Comparison of ENCODE assay signal across 8 mouse cellular contexts in genomic region chr16:75617651-75618349, GRCm38 (mm10). TPM values are rescaled to one million over a fixed set of nuclear protein-coding genes. Genes with fewer than 3 reads are reported as not detected.
DNase-seq lines count a peak whose midpoint lies in the region; ATAC-seq and TF ChIP-seq lines count a peak whose summit lies in the region.

No protein-coding gene starts in this region.

- peak; percentile 70 for TF ChIP-seq CTCF in heart, adult 2 months (IDR thresholded peaks at IDR 0.05)
- TF ChIP-seq CTCF in midbrain, postnatal 0 days (IDR thresholded peaks at IDR 0.05): peak; percentile 80

- intact Hi-C loops in heart, adult 2 months (cut with DNase I): loop anchor here (1.0 kb wide), 1 partner anchor 1281 kb away; no protein-coding TSS in a partner anchor

- no peaks in the 10 kb centered on the region for H3K4me1 ChIP-seq in heart, adult 2 months (ENCODE audit: control insufficient read depth, insufficient read depth, low read length)
- no peaks in the 10 kb centered on the region for H3K4me1 ChIP-seq in heart, embryonic 10.5 days
- H3K4me1 ChIP-seq in midbrain, postnatal 0 days (ENCODE audit: insufficient read depth, low read length): no peaks in the 10 kb centered on the region

- WGBS in heart, adult 2 months: 64% methylated on average over 2 of the region's 2 CpGs
- WGBS in heart, embryonic 10.5 days: 83% methylated on average over 2 of the region's 2 CpGs
- 66% methylated on average over 2 of the region's 2 CpGs for WGBS in midbrain, postnatal 0 days

- H3K27me3 ChIP-seq in heart, adult 2 months (ENCODE audit: control insufficient read depth, insufficient read depth, low read length): no peaks in the 10 kb centered on the region
- no peaks in the 10 kb centered on the region for H3K27me3 ChIP-seq in heart, embryonic 10.5 days (ENCODE audit: insufficient read depth, poor library complexity, severe bottlenecking)
- H3K27me3 ChIP-seq in midbrain, postnatal 0 days (ENCODE audit: insufficient read depth, low read length): no peaks in the 10 kb centered on the region

- no peak overlapping the region for H3K4me3 ChIP-seq in heart, adult 2 months
- no peak overlapping the region for H3K4me3 ChIP-seq in heart, embryonic 10.5 days
- H3K4me3 ChIP-seq in midbrain, postnatal 0 days (ENCODE audit: low read depth, low read length): no peak overlapping the region

- H3K9ac ChIP-seq in heart, adult 2 months (ENCODE audit: low read depth, low read length): no peak overlapping the region
- no peak overlapping the region for H3K9ac ChIP-seq in midbrain, postnatal 0 days (replicated peaks; ENCODE audit: low read length, poor library complexity, severe bottlenecking)

- no peak for TF ChIP-seq EP300 in heart, adult 2 months (IDR thresholded peaks at IDR 0.05; ENCODE audit: insufficient read depth, low read depth, low read length)

- no peaks in the 10 kb centered on the region for H3K79me2 ChIP-seq in heart, adult 2 months (replicated peaks; ENCODE audit: control insufficient read depth, insufficient read depth, low read length)

- no peak for DNase-seq in heart, adult 2 months
- DNase-seq in heart, embryonic 10.5 days (ENCODE audit: low spot score): no peak
- DNase-seq in 3T3-L1 (ENCODE audit: low read depth, low spot score) (peak; percentile 72), MN1 (ENCODE audit: low spot score) (peak; percentile 6)
- DNase-seq in fibroblast of lung, adult 2 months (ENCODE audit: low read depth): peak; percentile 2
- peak; percentile 47 for DNase-seq in kidney, postnatal 10 days
- peak; percentile 79 for DNase-seq in midbrain, postnatal 0 days (ENCODE audit: low spot score)
- DNase-seq in ovary, adult 18-20 months (ENCODE audit: low spot score): no peak

- H3K36me3 ChIP-seq in heart, adult 2 months (ENCODE audit: control insufficient read depth, insufficient read depth, low read length): no peaks in the 10 kb centered on the region
- no peaks in the 10 kb centered on the region for H3K36me3 ChIP-seq in heart, embryonic 10.5 days
- no peaks in the 10 kb centered on the region for H3K36me3 ChIP-seq in midbrain, postnatal 0 days (ENCODE audit: insufficient read depth, low read length)

- no peak overlapping the region for H3K4me2 ChIP-seq in midbrain, postnatal 0 days (ENCODE audit: low read depth, low read length, poor library complexity, severe bottlenecking)

- no peaks in the 10 kb centered on the region for H3K9me3 ChIP-seq in heart, embryonic 10.5 days
- no peaks in the 10 kb centered on the region for H3K9me3 ChIP-seq in midbrain, postnatal 0 days (ENCODE audit: low read length)

- no peak for ATAC-seq in midbrain, postnatal 0 days (ENCODE audit: low FRiP score)

- H3K27ac ChIP-seq in heart, adult 2 months: no peak overlapping the region
- no peak overlapping the region for H3K27ac ChIP-seq in heart, embryonic 10.5 days
- H3K27ac ChIP-seq in midbrain, postnatal 0 days (ENCODE audit: low read depth, low read length): no peak overlapping the region

- no peak for TF ChIP-seq POLR2A in heart, adult 2 months (IDR thresholded peaks at IDR 0.05; ENCODE audit: insufficient read depth, low read depth, low read length)

RNA-seq across cellular contexts. Expression of gene Rbm11, which starts 25.2 kb away (rescaled TPM):
- not detected for total RNA-seq in heart, adult 2 months (2021)
- 0.08 TPM in 1 of 2 replicates, not detected in the other for polyA plus RNA-seq in heart, adult 2 months (2012; rRNA removed)
- 0.28 and 0.41 TPM in 2 replicates for polyA plus RNA-seq in heart, embryonic 10.5 days (2016; fragmentation: Nextera tagmentation; extraction: Ambion mirVana)
- 5.5 and 12.5 TPM in 2 replicates for total RNA-seq in midbrain, postnatal 0 days (2014; rRNA removed)
- 7.0 and 7.8 TPM in 2 replicates for polyA plus RNA-seq in midbrain, postnatal 0 days (2015; fragmentation: Nextera tagmentation; extraction: Ambion mirVana)

RNA-seq across cellular contexts. Expression of gene Lipi, which starts 31.9 kb away (rescaled TPM):
- total RNA-seq in heart, adult 2 months (2021): not detected
- polyA plus RNA-seq in heart, adult 2 months (2012; rRNA removed): not detected in 2 replicates
- polyA plus RNA-seq in heart, embryonic 10.5 days (2016; fragmentation: Nextera tagmentation; extraction: Ambion mirVana): not detected in 2 replicates
- 0.22 and 1.1 TPM in 2 replicates for total RNA-seq in midbrain, postnatal 0 days (2014; rRNA removed)
- 0.10 TPM in 1 of 2 replicates, not detected in the other for polyA plus RNA-seq in midbrain, postnatal 0 days (2015; fragmentation: Nextera tagmentation; extraction: Ambion mirVana)

Comparison
In these comparisons a context has a peak if more than half of its experiments do, and no peak if none do; other contexts are left out.
1. DNase-seq: peak in 3T3-L1 (single experiment), MN1 (single experiment), fibroblast of lung, adult 2 months (single experiment), kidney, postnatal 10 days (single experiment) and midbrain, postnatal 0 days (single experiment); none in heart, adult 2 months (0 of 2), heart, embryonic 10.5 days (single experiment) and ovary, adult 18-20 months (single experiment).